Mouse (Mus musculus) liver, adult 2 months (tissue): ENCODE data around the gene Atp8b4. TPM values are rescaled to one million over a fixed set of nuclear protein-coding genes. Genes with fewer than 3 reads are reported as not detected.

Experiments
- DNase-seq: peaks from one replicate; pipeline ENCODE4 v3.0.0-alpha.2; 2011; ENCODE audit warnings: low read depth, low spot score; ENCODE audit errors: extremely low read depth
- H3K27ac ChIP-seq: fragments of 200-500 bp; replicated peaks from 2 replicates; pipeline ENCODE4 v1.5.1; 2012; ENCODE audit warnings: low read depth, mild to moderate bottlenecking, control low read depth, inconsistent platforms, low read length; ENCODE audit not compliant: insufficient read depth
- H3K27me3 ChIP-seq: fragments of 200-500 bp; 2 replicates; pipeline ENCODE4 v1.6.1; 2012; ENCODE audit warnings: mild to moderate bottlenecking, moderate library complexity, low read length, inconsistent platforms; ENCODE audit not compliant: control insufficient read depth, insufficient read depth
- H3K36me3 ChIP-seq: fragments of 200-500 bp; 2 replicates; pipeline ENCODE4 v1.6.1; 2012; ENCODE audit warnings: low read length, inconsistent platforms; ENCODE audit not compliant: control insufficient read depth, insufficient read depth
- H3K4me1 ChIP-seq: fragments of 200-500 bp; 2 replicates; pipeline ENCODE4 v1.6.1; 2011; ENCODE audit warnings: low read length; ENCODE audit not compliant: control insufficient read depth, insufficient read depth
- H3K4me3 ChIP-seq: fragments of 200-500 bp; 2 replicates; pipeline ENCODE4 v1.5.1; 2011; ENCODE audit warnings: low read depth, mild to moderate bottlenecking, control low read depth, low read length, moderate library complexity; ENCODE audit not compliant: insufficient read depth
- H3K79me2 ChIP-seq: fragments of 200-500 bp; 2 replicates; pipeline ENCODE4 v1.6.1; 2012; ENCODE audit warnings: inconsistent platforms, mild to moderate bottlenecking, low read length, moderate library complexity; ENCODE audit not compliant: control insufficient read depth, insufficient read depth
- H3K9ac ChIP-seq: fragments of 200-500 bp; 2 replicates; pipeline ENCODE4 v1.6.1; 2012; ENCODE audit warnings: low read depth, mild to moderate bottlenecking, control low read depth, inconsistent platforms, low read length
- CTCF ChIP-seq: fragments of 200-500 bp; IDR thresholded peaks from 2 replicates; pipeline ENCODE4 v1.5.1; 2011; ENCODE audit warnings: low read depth, low read length, control low read depth
- POLR2A ChIP-seq: fragments of 200-500 bp; IDR thresholded peaks from 2 replicates; pipeline ENCODE4 v1.6.1; 2011; ENCODE audit warnings: low read length, control low read depth; ENCODE audit not compliant: insufficient read depth; ENCODE audit errors: extremely low read depth
- WGBS: fragments of 180-500 bp; shearing (Covaris S2); methylation state at CpG from one replicate; pipeline ENCODE4 v1.1.7; 2018; 5-methylcytosine and 5-hydroxymethylcytosine counted together
- polyA plus RNA-seq: library from polyadenylated mRNA; depleted of rRNA; stranded (reverse); fragments of >200 nt; gene quantifications from 2 replicates; pipeline ENCODE4 v1.2.3, GENCODE M21; 2012; rRNA removed
- total RNA-seq: library from RNA; depleted of rRNA; stranded (reverse); fragments of >200 nt; gene quantifications from 2 replicates; pipeline ENCODE4 v1.2.3, GENCODE M21; 2014; rRNA removed

Gene Atp8b4
- total RNA-seq (0.55 and 0.87 TPM in 2 replicates), polyA plus RNA-seq (0.21 and 0.31 TPM in 2 replicates)

- peaks cover 2% of the 10 kb centered on the region; the same call in 1 of the 2 replicates for H3K27me3 ChIP-seq
- DNase-seq = no peak
- 83% methylated on average over 6 of the region's 6 CpGs for WGBS
- TF ChIP-seq CTCF (no peak), POLR2A (no peak)
- no peaks in the 10 kb centered on the region for H3K4me1 ChIP-seq
- H3K79me2 ChIP-seq = no peaks in the 10 kb centered on the region
- no peaks in the 10 kb centered on the region for H3K36me3 ChIP-seq
- H3K27ac ChIP-seq = no peak within 1 kb of the TSS
- H3K9ac ChIP-seq = no peak within 1 kb of the TSS
- no peak within 1 kb of the TSS; the same call in 1 of the 2 replicates for H3K4me3 ChIP-seq
Observed at GRCm38 (mm10) chr2:126500521-126500920, at the start of gene Atp8b4. TSS of gene Atp8b4 (minus strand) at chr2:126500674.

DNA sequence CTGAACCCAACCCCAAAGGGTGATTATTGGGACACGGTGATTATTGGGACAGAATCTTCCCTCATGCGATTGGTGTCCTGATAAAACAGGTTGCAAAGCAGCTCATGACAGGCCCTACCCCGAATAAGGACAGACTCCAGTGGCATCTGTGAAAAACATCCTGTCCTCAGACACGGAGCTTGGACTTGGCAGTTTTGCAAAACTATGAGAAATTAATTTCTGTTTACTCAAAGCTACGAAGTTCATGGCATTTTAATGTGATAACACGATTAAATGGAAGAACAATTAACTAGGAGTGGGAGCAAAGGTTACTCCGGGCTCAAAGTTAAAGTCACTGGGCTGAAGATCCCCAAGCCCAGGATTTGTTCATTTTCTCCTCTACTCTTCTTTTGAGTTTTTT is 49.2 kb upstream of the Atp8b4 start:
- WGBS = 10% methylated on average over 7 of the region's 7 CpGs
- TF ChIP-seq CTCF = no peak
- TF ChIP-seq POLR2A = no peak
- Histone ChIP-seq H3K4me3 (no peak overlapping the region), H3K4me1 (peaks cover 18% of the 10 kb centered on the region), H3K27me3 (no peaks in the 10 kb centered on the region), H3K36me3 (peaks cover 10% of the 10 kb centered on the region), H3K79me2 (peaks cover 14% of the 10 kb centered on the region), H3K27ac (peak overlapping the region; percentile 87), H3K9ac (peak overlapping the region; percentile 44; the same call in 1 of the 2 replicates)
- peak; percentile 93 for DNase-seq

GRCm38 (mm10) chr2:126546392-126546791 is 45.9 kb upstream of the Atp8b4 start:
- no peak for TF ChIP-seq CTCF
- TF ChIP-seq POLR2A = no peak
- H3K9ac ChIP-seq = no peak overlapping the region
- H3K27ac ChIP-seq = peak overlapping the region; percentile 81
- 14% methylated on average over 3 of the region's 3 CpGs for WGBS
- H3K27me3 ChIP-seq = no peaks in the 10 kb centered on the region
- no peak overlapping the region for H3K4me3 ChIP-seq
- H3K36me3 ChIP-seq = no peaks in the 10 kb centered on the region
- peaks cover 14% of the 10 kb centered on the region for H3K4me1 ChIP-seq
- peak; percentile 86 for DNase-seq
- H3K79me2 ChIP-seq = no peaks in the 10 kb centered on the region; the same call in 1 of the 2 replicates

DNA sequence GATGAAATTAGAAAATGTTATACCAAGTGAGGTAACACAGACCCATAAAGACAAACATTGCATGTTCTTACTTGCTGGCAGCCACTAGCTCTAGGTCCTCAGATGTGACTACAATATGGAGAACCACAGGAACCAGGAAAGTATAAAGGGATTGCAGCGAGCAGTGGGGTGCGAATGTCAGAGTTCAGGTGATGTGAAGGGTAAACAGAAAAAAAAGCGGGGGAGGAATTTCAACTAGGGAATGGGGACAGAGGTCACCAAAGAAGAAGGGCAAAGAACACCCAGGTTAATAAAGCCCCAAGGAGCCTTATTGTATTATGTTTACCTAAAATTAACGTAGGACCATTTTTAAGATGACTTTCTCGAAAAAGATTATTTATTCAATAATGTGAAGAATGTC is 44.8 kb upstream of the Atp8b4 start:
- no peak overlapping the region for H3K9ac ChIP-seq
- peak overlapping the region; percentile 78 for H3K27ac ChIP-seq
- 22% methylated on average over 5 of the region's 5 CpGs for WGBS
- H3K4me1 ChIP-seq = peaks cover 8% of the 10 kb centered on the region; the same call in 1 of the 2 replicates
- H3K79me2 ChIP-seq = no peaks in the 10 kb centered on the region; the same call in 1 of the 2 replicates
- no peaks in the 10 kb centered on the region for H3K36me3 ChIP-seq
- peak; percentile 90 for DNase-seq
- H3K27me3 ChIP-seq = no peaks in the 10 kb centered on the region
- no peak overlapping the region for H3K4me3 ChIP-seq
- TF ChIP-seq CTCF (no peak), POLR2A (no peak)

DNA sequence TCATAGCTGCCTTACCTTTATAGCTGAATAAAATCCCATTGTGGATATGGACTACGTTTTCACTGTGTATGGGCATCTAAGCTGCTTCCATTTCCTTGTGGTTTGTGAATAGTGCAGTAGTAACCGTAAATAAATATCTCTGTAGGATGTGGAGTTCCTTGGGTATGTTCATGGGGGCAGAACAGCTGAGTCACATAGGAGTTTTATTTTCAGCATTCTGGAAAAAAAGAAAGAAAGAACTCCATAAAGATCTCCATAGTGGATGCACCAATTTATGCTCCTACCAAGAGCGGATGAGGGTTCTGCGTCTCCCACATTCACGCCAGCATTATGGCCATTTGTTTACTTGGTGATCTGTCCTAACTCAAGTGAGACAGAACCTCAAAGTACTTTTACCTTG is 41.7 kb upstream of the Atp8b4 start:
- TF ChIP-seq POLR2A (no peak), CTCF (no peak)
- Histone ChIP-seq H3K36me3 (no peaks in the 10 kb centered on the region), H3K79me2 (no peaks in the 10 kb centered on the region), H3K27me3 (no peaks in the 10 kb centered on the region), H3K4me3 (no peak overlapping the region), H3K27ac (no peak overlapping the region), H3K4me1 (peaks cover 10% of the 10 kb centered on the region; the same call in 1 of the 2 replicates), H3K9ac (no peak overlapping the region)
- 93% methylated on average over 5 of the region's 5 CpGs for WGBS
- no peak for DNase-seq

DNA sequence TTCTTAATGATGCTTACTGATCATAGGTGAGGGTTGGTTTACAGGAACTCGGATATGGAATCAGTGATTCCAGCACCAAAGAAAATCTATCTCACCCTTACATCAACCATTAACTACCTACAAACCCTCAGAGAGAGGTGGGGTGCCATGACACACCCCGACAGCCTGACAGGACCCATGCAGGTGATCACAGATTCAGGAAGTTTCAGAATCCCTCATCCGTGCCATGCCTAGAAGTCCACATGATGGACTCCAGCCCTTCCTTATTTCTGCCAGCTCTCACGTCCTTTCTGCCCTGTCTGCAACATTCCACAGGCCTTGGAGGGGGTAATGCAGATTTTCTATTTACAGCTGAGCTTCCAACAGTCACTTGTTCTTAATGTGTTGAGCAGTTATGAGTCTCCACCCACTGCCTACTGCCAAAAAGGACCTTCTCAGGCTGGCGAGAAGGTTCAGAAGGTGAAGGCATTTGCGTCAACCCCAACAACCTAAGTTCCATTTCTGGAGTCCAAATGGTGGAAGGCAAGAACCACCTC is 40.0 kb upstream of the Atp8b4 start:
- H3K36me3 ChIP-seq = no peaks in the 10 kb centered on the region
- no peak for DNase-seq
- H3K27ac ChIP-seq = no peak overlapping the region
- peaks cover 10% of the 10 kb centered on the region; the same call in 1 of the 2 replicates for H3K4me1 ChIP-seq
- no peak overlapping the region for H3K9ac ChIP-seq
- no peaks in the 10 kb centered on the region for H3K27me3 ChIP-seq
- WGBS = 69% methylated on average over 6 of the region's 6 CpGs
- no peak overlapping the region for H3K4me3 ChIP-seq
- no peak for TF ChIP-seq CTCF
- no peak for TF ChIP-seq POLR2A
- H3K79me2 ChIP-seq = no peaks in the 10 kb centered on the region
